Comparison of ENCODE assay signal across 10 mouse cellular contexts in genomic region chr11:9481511-9481910, GRCm38 (mm10).
A peak's percentile ranks its signal among the peaks of the same experiment; 100 is the strongest.
DNase-seq lines count a peak whose midpoint lies in the region; ATAC-seq and TF ChIP-seq lines count a peak whose summit lies in the region.
"Had no signal": no experiment of that assay in that cellular context is flagged by ENCODE, and none has a peak within 500 bp of the region (broad histone marks: within the 10 kb centered on the region; RNA-seq: fewer than 3 reads in every experiment).

No protein-coding gene starts in this region.

- ATAC-seq in hindbrain, embryonic 15.5 days (ENCODE audit: low FRiP score, low read depth): peak; percentile 61; the same call in 1 of the 2 replicates
- ATAC-seq in midbrain, embryonic 15.5 days (replicated peaks): peak; percentile 71; the same call in 1 of the 2 replicates
- no peak for ATAC-seq in inflammation-experienced regulatory T-cells, adult 6 months

- H3K4me1 ChIP-seq in ES-E14 (ENCODE audit: control insufficient read depth in 2 of 2, insufficient read depth in 2 of 2, low read length in 2 of 2, poor library complexity in 1 of 2): no peaks in the 10 kb centered on the region
- no peaks in the 10 kb centered on the region for H3K4me1 ChIP-seq in embryonic facial prominence, embryonic 10.5 days
- no peaks in the 10 kb centered on the region for H3K4me1 ChIP-seq in hindbrain, embryonic 15.5 days (replicated peaks)
- H3K4me1 ChIP-seq in midbrain, embryonic 15.5 days: no peaks in the 10 kb centered on the region
- H3K4me1 ChIP-seq: embryonic facial prominence, embryonic 13.5 days had no signal

- WGBS in embryonic facial prominence, embryonic 10.5 days: 17% methylated on average over 6 of the region's 6 CpGs
- 22% methylated on average over 6 of the region's 6 CpGs for WGBS in hindbrain, embryonic 15.5 days
- WGBS in midbrain, embryonic 15.5 days: 19% methylated on average over 6 of the region's 6 CpGs

- no peak overlapping the region for H3K4me3 ChIP-seq in ES-E14 (ENCODE audit: insufficient read depth in 1 of 2, low read depth in 1 of 2, low read length in 2 of 2, poor library complexity in 1 of 2, severe bottlenecking in 1 of 2)
- no peak overlapping the region for H3K4me3 ChIP-seq in embryonic facial prominence, embryonic 10.5 days
- H3K4me3 ChIP-seq in hindbrain, embryonic 15.5 days: no peak overlapping the region
- H3K4me3 ChIP-seq in midbrain, embryonic 15.5 days: no peak overlapping the region
- H3K4me3 ChIP-seq: embryonic facial prominence, embryonic 13.5 days had no signal

- DNase-seq in 3134 (ENCODE audit: extremely low read depth, insufficient read length, low spot score) (peak; percentile 11), ES-E14 (ENCODE audit: low read depth, low spot score) (peak; percentile 26)
- peak; percentile 58 for DNase-seq in embryonic facial prominence, embryonic 10.5 days (ENCODE audit: low spot score)
- DNase-seq in left cerebral cortex, adult 18-20 months (ENCODE audit: low spot score in 2 of 2): peak; percentile 28 to 37
- no peak for DNase-seq in thymus, postnatal 25 days

- no peaks in the 10 kb centered on the region for H3K27me3 ChIP-seq in embryonic facial prominence, embryonic 10.5 days (replicated peaks; ENCODE audit: low read depth, poor library complexity, severe bottlenecking)
- H3K27me3 ChIP-seq in hindbrain, embryonic 15.5 days: no peaks in the 10 kb centered on the region
- H3K27me3 ChIP-seq in midbrain, embryonic 15.5 days (replicated peaks): no peaks in the 10 kb centered on the region
- H3K27me3 ChIP-seq: embryonic facial prominence, embryonic 13.5 days had no signal

- H3K4me2 ChIP-seq in hindbrain, embryonic 15.5 days: no peak overlapping the region
- H3K4me2 ChIP-seq in midbrain, embryonic 15.5 days: no peak overlapping the region
- H3K4me2 ChIP-seq: embryonic facial prominence, embryonic 13.5 days had no signal

- no peak overlapping the region for H3K27ac ChIP-seq in ES-E14 (ENCODE audit: insufficient read depth, low read depth, low read length, poor library complexity, severe bottlenecking)
- no peak overlapping the region for H3K27ac ChIP-seq in embryonic facial prominence, embryonic 10.5 days (replicated peaks)
- H3K27ac ChIP-seq in hindbrain, embryonic 15.5 days (replicated peaks): no peak overlapping the region
- H3K27ac ChIP-seq in midbrain, embryonic 15.5 days: no peak overlapping the region
- H3K27ac ChIP-seq: embryonic facial prominence, embryonic 13.5 days; macrophage had no signal

- no peaks in the 10 kb centered on the region for H3K9me3 ChIP-seq in ES-E14 (ENCODE audit: control insufficient read depth, insufficient read depth, low read depth, low read length)
- no peaks in the 10 kb centered on the region for H3K9me3 ChIP-seq in embryonic facial prominence, embryonic 10.5 days
- H3K9me3 ChIP-seq in hindbrain, embryonic 15.5 days: 0 out of 2 replicates have a peak, but pooled peaks cover 4% of the 10 kb centered on the region
- H3K9me3 ChIP-seq in midbrain, embryonic 15.5 days: no peaks in the 10 kb centered on the region

- H3K36me3 ChIP-seq in ES-E14 (ENCODE audit: control insufficient read depth, insufficient read depth, low read length, poor library complexity, severe bottlenecking): no peaks in the 10 kb centered on the region
- H3K36me3 ChIP-seq in embryonic facial prominence, embryonic 10.5 days (replicated peaks): no peaks in the 10 kb centered on the region
- H3K36me3 ChIP-seq in hindbrain, embryonic 15.5 days: no peaks in the 10 kb centered on the region
- H3K36me3 ChIP-seq in midbrain, embryonic 15.5 days (replicated peaks): no peaks in the 10 kb centered on the region
- H3K36me3 ChIP-seq: embryonic facial prominence, embryonic 13.5 days had no signal

- no peak overlapping the region for H3K9ac ChIP-seq in ES-E14 (ENCODE audit: insufficient read depth, low read depth, low read length, poor library complexity, severe bottlenecking)
- H3K9ac ChIP-seq in hindbrain, embryonic 15.5 days: no peak overlapping the region
- no peak overlapping the region for H3K9ac ChIP-seq in midbrain, embryonic 15.5 days
- H3K9ac ChIP-seq: embryonic facial prominence, embryonic 13.5 days had no signal

- in situ Hi-C loops in ES-E14 (cut with MboI; ENCODE audit: low sequenced_read_pairs in 2 of 2, unreplicated experiment in 2 of 2): no loop called here

TF ChIP-seq in ES-E14, 5 proteins besides CTCF, POLR2A, EP300 and RAD21:
- TF ChIP-seq CHD2 (IDR thresholded peaks at IDR 0.05; ENCODE audit: low read depth, low read length): no peak
- TF ChIP-seq ZC3H11A (IDR thresholded peaks at IDR 0.05; ENCODE audit: borderline replicate concordance, low read depth, low read length): peak; percentile 89
- TF ChIP-seq MAFK (IDR thresholded peaks at IDR 0.05; ENCODE audit: insufficient read depth, low read depth, low read length): no peak
